Mouse (Mus musculus) layer of hippocampus, adult 11-12 months (tissue): ENCODE results near the gene Plcb2.

Source experiments
- DNase-seq: peaks from one replicate; pipeline ENCODE4 v3.0.0; 2022; ENCODE audit warnings: low spot score

Plcb2 gene

GRCm38 (mm10) chr2:118751896-118752791 is 23.9 kb upstream of the Plcb2 start:
- no peak for DNase-seq

GRCm38 (mm10) chr2:118750476-118750875 is 22.2 kb upstream of the Plcb2 start:
- no peak for DNase-seq

GRCm38 (mm10) chr2:118749341-118749884 is 21.2 kb upstream of the Plcb2 start:
- DNase-seq = no peak

- no peak for DNase-seq
These were observed 19.2 kb upstream of the Plcb2 start for GRCm38 (mm10) chr2:118747301-118747960.

- no peak for DNase-seq
These were observed 18.0 kb upstream of the Plcb2 start for GRCm38 (mm10) chr2:118745915-118746901.

GRCm38 (mm10) chr2:118745232-118745884 is 17.1 kb upstream of the Plcb2 start, which contains the start of gene Inafm2:
Inafm2 (plus strand) TSS chr2:118745758.
- DNase-seq = peak; percentile 90

GRCm38 (mm10) chr2:118744621-118745020 is 16.4 kb upstream of the Plcb2 start:
- no peak for DNase-seq

GRCm38 (mm10) chr2:118743261-118743943 is 15.2 kb upstream of the Plcb2 start:
- DNase-seq = peak; percentile 71

GRCm38 (mm10) chr2:118741183-118741582 is 12.9 kb upstream of the Plcb2 start:
- DNase-seq = no peak

GRCm38 (mm10) chr2:118740341-118740740 is 12.1 kb upstream of the Plcb2 start:
- no peak for DNase-seq

GRCm38 (mm10) chr2:118733341-118733740 is 5.1 kb upstream of the Plcb2 start:
- peak; percentile 56 for DNase-seq

GRCm38 (mm10) chr2:118731981-118732380 is 3.7 kb upstream of the Plcb2 start:
- no peak for DNase-seq

GRCm38 (mm10) chr2:118730622-118730915 is 2.3 kb upstream of the Plcb2 start:
- peak; percentile 81 for DNase-seq

- DNase-seq = no peak
These were observed 1.8 kb upstream of the Plcb2 start for GRCm38 (mm10) chr2:118729816-118730621.

GRCm38 (mm10) chr2:118729194-118729593 is 956 bp upstream of the Plcb2 start:
- DNase-seq = no peak

GRCm38 (mm10) chr2:118727911-118728310 is 327 bp downstream of the Plcb2 start:
- no peak for DNase-seq

GRCm38 (mm10) chr2:118726873-118727272 is 1.4 kb downstream of the Plcb2 start:
- no peak for DNase-seq

- no peak for DNase-seq
These were observed 2.7 kb downstream of the Plcb2 start for GRCm38 (mm10) chr2:118725511-118725910.

- DNase-seq = no peak
These were observed 4.3 kb downstream of the Plcb2 start for GRCm38 (mm10) chr2:118723693-118724486.
